Mouse (Mus musculus) cortical plate, adult 2 months (tissue): ENCODE data around the gene Pex26.

Experiments used
- CTCF ChIP-seq: fragments of 200-500 bp; IDR thresholded peaks from 2 replicates; pipeline ENCODE4 v1.5.1; 2011; ENCODE audit warnings: mild to moderate bottlenecking, control low read depth, low read length; ENCODE audit not compliant: insufficient read depth; ENCODE audit errors: extremely low read depth
- POLR2A ChIP-seq: fragments of 200-500 bp; IDR thresholded peaks from 2 replicates; pipeline ENCODE4 v1.6.1; 2011; ENCODE audit warnings: mild to moderate bottlenecking, low read length, control low read depth; ENCODE audit not compliant: insufficient read depth; ENCODE audit errors: extremely low read depth

GRCm38 (mm10) chr6:121142298-121142697, 41.2 kb upstream of the Pex26 start:
- TF ChIP-seq POLR2A (no peak), CTCF (no peak)
